Comparison of ENCODE assay signal across 14 mouse cellular contexts in the genomic region with DNA sequence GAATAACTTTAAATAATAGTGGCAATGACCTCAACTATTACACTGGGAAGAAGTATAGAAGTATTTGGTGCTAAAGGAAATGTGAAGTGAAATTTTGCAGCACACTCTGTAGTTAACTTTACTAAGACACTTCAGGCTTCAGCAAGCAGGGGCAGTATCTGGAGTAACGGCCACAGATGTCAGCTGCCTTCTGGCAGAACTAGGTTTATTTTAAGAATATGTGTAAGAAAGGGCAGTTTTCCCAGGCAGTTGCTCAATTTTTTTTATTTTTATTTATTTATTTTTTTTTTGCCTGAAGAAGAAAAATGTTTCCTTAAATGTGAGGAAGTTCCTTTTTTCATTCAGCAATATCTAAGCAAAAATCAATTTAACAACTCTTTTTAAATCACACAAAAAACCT.
DNase-seq lines count a peak whose midpoint lies in the region; TF ChIP-seq lines count a peak whose summit lies in the region.
"Had no signal": no experiment of that assay in that cellular context is flagged by ENCODE, and none has a peak within 500 bp of the region (broad histone marks: within the 10 kb centered on the region; RNA-seq: fewer than 3 reads in every experiment).

No protein-coding gene starts in this region.

- no peak overlapping the region for H3K4me3 ChIP-seq in layer of hippocampus, adult 2 months
- H3K4me3 ChIP-seq in myocyte, result no peak overlapping the region
- H3K4me3 ChIP-seq in limb, embryonic 10.5 days, result no peak overlapping the region
- H3K4me3 ChIP-seq: embryonic facial prominence, embryonic 12.5 days; forebrain, embryonic 13.5 days; left cerebral cortex, adult 2 months; midbrain, embryonic 10.5 days had no signal

- no peaks in the 10 kb centered on the region for H3K36me3 ChIP-seq in myocyte (ENCODE audit: control insufficient read depth, insufficient read depth)
- H3K36me3 ChIP-seq in limb, embryonic 10.5 days, result no peaks in the 10 kb centered on the region
- H3K36me3 ChIP-seq: embryonic facial prominence, embryonic 12.5 days; midbrain, embryonic 10.5 days had no signal

- TF ChIP-seq POLR2A in myocyte (IDR thresholded peaks at IDR 0.05; ENCODE audit: insufficient read length, low read depth), result no peak

- TF ChIP-seq CTCF in layer of hippocampus, adult 2 months (conservative IDR thresholded peaks at IDR 0.05), result 0 out of 2 replicates have a peak, but pooled peaks have one; percentile 20

- peak; percentile 10 for DNase-seq in adrenal gland, postnatal 10 days
- no peak for DNase-seq in adrenal gland, postnatal 14 days
- DNase-seq in layer of hippocampus, adult 2 months (ENCODE audit: low spot score in 2 of 2), result no peak
- no peak for DNase-seq in layer of hippocampus, postnatal 36 days
- DNase-seq in NIH3T3 (ENCODE audit: low read depth), result peak; percentile 58
- no peak for DNase-seq in limb, embryonic 10.5 days (ENCODE audit: low spot score)
- DNase-seq in embryo, embryonic 11 days, result no peak
- DNase-seq: cerebellum, adult 2 months; kidney, postnatal 25 days had no signal

- no peaks in the 10 kb centered on the region for H3K27me3 ChIP-seq in myocyte (ENCODE audit: control insufficient read depth, insufficient read depth, insufficient read length)
- H3K27me3 ChIP-seq in limb, embryonic 10.5 days (ENCODE audit: low read depth, poor library complexity, severe bottlenecking), result no peaks in the 10 kb centered on the region
- H3K27me3 ChIP-seq: embryonic facial prominence, embryonic 12.5 days; forebrain, embryonic 13.5 days had no signal

- no peaks in the 10 kb centered on the region for H3K79me2 ChIP-seq in myocyte (ENCODE audit: control insufficient read depth, insufficient read depth)

- no peaks in the 10 kb centered on the region for H3K9me3 ChIP-seq in limb, embryonic 10.5 days (replicated peaks)
- H3K9me3 ChIP-seq: embryonic facial prominence, embryonic 12.5 days; forebrain, embryonic 13.5 days; midbrain, embryonic 10.5 days had no signal

- H3K27ac ChIP-seq in layer of hippocampus, adult 2 months, result peak overlapping the region; percentile 73; the same call in 1 of the 2 replicates
- H3K27ac ChIP-seq in limb, embryonic 10.5 days, result no peak overlapping the region
- H3K27ac ChIP-seq: forebrain, embryonic 13.5 days; midbrain, embryonic 10.5 days had no signal

- no peak overlapping the region for H3ac ChIP-seq in myocyte (ENCODE audit: control insufficient read depth, insufficient read length)

- peak overlapping the region; percentile 44 for H3K4me2 ChIP-seq in myocyte (ENCODE audit: low read depth)
- H3K4me2 ChIP-seq: embryonic facial prominence, embryonic 12.5 days; forebrain, embryonic 13.5 days had no signal

- H3K4me1 ChIP-seq in limb, embryonic 10.5 days, result peaks cover 5% of the 10 kb centered on the region; the same call in 1 of the 2 replicates
- H3K4me1 ChIP-seq: midbrain, embryonic 10.5 days had no signal

- WGBS in limb, embryonic 10.5 days, result 84% methylated on average over 1 of the region's 1 CpGs

TF ChIP-seq in myocyte, 11 proteins besides CTCF, POLR2A, EP300 and RAD21:
- 0 out of 2 replicates have a peak, but pooled peaks have one; percentile 22 for TF ChIP-seq CEBPB (IDR thresholded peaks at IDR 0.05; ENCODE audit: insufficient read depth, poor library complexity, severe bottlenecking)
- peak in 2 of 3 experiments; percentile 21 to 35 for TF ChIP-seq MYOD1 (IDR thresholded peaks at IDR 0.05; ENCODE audit: control insufficient read depth in 1 of 3, insufficient read length in 2 of 3, low read depth in 2 of 3)
- TF ChIP-seq MYOG (IDR thresholded peaks at IDR 0.05; ENCODE audit: control insufficient read depth in 1 of 3, insufficient read depth in 1 of 3, insufficient read length in 2 of 3, low read depth in 2 of 3), result no peak

Comparison
In these comparisons a context has a peak if more than half of its experiments do, and no peak if none do; other contexts are left out.
1. DNase-seq: peak in adrenal gland, postnatal 10 days (single experiment) and NIH3T3 (single experiment); none in adrenal gland, postnatal 14 days (single experiment), layer of hippocampus, adult 2 months (0 of 2), layer of hippocampus, postnatal 36 days (0 of 2), limb, embryonic 10.5 days (single experiment) and embryo, embryonic 11 days (single experiment).